Mouse (Mus musculus): Measurements from ENCODE around the gene Krt81.

Krt81 gene

DNA sequence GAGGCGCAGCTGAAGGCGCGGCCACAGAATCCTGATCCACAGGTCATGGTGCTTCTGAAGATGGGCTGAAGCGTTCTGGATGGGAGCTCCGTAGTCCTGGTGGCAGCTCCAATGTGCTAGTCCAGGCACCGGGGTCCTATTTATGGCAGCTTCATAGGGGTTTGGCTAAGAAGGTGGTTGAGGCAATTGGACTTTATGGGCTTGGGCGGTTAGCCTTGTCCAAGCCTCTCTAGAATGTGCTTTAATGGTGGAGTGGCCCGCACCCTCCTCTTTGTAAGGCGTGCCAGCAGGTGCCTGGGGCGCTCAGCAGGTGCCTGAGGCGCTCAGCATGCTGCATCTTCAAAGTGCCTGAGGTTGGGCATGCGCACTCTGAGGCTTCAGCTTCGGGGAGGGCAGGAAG is at the start of gene Krt81:
TSS of gene Krt81 (minus strand) at position 101 of the 400 bp plus-strand sequence.
- no peak for DNase-seq

DNA sequence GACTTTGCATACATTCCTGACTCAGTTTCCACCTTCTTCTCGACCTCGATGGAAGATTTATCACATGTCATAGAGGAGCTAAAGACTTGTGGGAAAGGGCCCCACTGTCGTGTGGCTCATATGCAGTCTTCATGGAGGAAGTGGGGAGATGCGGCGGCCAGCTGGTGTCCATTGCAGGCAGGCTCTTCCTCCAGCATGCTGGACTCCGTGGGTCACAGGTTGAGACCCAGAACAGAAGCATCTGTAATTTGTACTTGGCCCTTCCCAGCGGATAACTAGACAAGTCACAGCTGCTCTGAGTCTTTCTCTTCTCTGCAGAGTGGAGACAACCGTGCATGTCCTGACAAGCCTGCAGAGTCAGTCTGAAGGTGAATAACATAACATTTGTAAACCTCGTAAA is 44.7 kb upstream of the Krt81 start:
- DNase-seq: no peak

DNA sequence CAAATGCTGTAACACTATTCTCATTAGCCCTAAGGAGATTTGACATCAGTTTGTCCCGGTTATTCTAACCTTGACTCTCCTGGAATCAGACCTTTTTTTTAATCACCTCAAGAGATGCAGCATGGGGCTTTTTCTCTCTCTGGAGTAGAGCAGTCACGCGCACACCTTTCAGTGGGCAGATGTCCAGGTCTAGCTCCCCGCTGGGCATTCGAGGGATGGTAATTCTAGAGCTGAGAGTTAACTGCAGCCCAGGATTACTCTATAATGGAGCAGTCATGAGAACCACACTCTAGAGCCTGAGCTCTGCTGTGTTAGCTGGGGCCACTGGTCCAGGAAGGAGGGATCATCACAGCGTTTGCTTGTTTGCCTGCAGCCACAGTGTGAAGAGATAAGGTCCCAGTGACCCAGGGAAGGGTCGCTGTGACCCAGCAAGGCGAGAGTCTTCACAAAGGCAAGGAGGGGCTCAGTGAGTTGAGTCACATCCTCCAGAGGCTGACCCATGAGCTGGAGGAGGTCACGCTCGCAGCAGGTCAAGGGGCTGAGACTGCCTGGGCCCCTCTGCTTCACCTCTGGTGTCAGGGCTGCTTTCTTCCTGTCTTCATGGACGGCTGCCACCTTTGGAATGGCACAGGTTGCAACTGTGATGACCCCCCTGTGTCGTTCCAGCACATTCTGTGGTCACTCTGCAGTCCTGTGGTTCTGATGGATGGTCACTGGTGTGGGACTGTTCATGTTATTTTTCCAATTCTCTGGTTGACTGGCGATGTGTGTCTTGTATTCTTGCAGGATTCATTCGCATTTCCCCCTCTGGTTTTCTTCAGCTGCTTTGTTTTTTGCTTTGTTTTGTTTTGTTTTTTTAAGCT is 43.6 kb upstream of the Krt81 start:
- DNase-seq: no peak

DNA sequence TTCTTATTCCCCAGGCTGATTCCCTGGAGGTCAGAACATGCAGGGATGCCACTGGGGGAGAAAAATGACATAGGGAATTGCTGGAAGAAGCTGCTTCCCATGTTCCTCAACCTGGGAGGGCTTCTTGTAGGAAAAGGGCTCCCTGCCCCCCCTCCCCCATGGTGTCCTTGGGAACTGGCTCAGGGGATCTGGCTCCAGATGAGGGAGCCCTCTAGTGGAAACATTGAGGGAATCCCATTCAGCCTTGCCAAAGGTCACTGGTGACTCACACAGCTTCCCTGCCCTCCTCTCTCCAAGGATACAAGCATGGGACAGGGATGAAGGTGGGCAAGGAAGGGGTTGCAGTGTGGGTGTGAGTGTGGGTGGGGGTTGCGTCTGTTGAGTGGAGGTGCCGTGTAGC is 33.6 kb upstream of the Krt81 start:
- peak in 1 of 2 experiments; percentile 7 for DNase-seq

DNA sequence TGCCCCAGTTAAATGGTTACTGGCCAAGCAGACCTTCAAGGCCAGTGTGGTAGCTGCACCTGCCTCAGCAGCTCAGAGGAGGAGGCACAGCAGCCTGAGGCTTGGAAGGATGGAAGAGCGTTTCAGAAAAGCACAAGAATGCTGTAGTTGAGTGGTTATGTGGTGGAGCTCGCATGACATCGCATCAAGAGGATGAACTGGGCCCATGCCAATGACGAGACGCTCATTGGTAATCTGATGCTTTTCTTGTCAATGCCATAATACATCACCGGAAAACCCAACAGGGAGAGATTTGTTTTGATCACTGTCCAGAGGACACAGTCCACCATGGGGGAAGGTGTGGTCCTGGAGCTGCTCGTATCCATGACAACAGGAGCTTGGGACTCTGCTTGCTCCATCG is 31.7 kb upstream of the Krt81 start:
- no peak for DNase-seq

DNA sequence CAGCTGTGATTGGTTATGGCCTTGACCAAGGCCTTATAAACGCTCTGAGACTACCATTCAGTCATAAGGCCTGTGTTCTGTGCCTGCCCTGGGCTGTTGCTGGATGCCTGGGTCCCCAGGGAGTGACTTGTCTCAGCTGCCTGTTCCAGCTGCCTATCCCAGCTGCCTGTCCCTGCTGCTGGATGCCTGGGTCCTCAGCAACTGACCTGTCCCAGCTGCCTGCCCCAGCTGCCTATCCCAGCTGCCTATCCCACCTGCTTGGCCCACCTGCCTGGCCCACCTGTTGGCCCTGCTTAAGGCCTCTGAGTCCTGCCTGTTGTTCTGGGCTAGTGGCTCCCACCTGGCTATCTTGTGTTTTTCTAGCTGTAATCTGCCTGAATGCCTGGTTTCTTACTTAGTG is 30.7 kb upstream of the Krt81 start:
- no peak for DNase-seq

DNA sequence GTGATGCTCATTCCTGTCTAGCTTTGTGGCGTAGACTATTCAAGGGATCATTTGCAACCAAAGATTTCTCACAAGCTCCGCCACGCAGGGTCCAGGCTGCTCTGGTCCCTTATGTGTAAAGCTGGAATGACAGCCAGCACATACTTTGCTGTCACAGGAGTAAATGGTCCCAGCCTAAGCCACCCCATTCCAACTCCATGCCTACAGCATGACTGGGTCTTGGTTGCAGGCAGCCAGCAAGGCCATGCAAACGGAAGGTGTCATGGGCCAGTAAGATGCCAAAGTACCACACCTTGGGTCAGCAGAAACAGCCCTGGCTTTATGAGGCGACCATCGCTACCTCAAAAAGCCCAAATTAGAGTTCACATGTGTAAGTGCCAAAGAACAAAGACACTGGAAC is 30.2 kb upstream of the Krt81 start:
- DNase-seq: no peak

DNA sequence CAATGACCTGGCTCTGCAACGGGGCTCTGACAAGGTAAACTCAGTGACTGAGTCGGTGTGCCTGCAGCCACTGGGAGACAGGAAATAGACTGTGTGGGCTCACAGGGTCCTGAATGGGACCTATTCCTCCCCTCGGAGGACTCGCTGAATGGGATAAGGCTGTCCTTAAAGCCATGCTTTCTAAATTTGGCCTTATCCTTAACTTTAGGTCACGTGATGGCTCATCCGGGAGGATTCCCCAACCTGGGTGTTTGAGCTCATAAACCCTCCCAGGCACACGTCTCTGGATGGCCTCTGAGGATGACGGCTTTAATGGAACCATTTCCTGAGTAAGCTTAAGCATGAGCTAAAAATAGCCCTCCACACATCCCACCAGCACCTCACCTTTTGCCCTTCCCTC is 29.2 kb upstream of the Krt81 start:
- no peak for DNase-seq

DNA sequence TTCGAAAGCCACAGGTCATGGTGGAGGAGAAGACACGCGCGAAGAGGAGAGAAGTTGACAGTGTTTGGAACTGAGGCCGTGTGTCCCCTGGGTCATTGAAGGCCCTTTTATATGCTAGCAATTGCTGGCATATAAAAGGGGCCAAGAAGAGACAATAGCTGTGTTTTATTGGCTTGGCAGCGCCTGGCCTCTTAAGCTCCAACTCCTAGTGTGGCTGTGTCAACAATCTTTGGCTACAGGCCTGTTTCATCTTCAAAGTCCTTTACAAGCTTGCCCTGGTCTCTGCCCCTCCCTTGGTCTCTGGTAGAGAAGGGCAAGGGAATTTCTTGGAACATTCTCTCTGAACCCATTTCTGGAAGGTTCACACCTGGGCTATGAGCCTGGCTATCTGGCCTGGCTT is 27.9 kb upstream of the Krt81 start, which contains the start of gene Krt83:
TSS of gene Krt83 (minus strand) at position 82 of the 400 bp plus-strand sequence.
- no peak for DNase-seq

DNA sequence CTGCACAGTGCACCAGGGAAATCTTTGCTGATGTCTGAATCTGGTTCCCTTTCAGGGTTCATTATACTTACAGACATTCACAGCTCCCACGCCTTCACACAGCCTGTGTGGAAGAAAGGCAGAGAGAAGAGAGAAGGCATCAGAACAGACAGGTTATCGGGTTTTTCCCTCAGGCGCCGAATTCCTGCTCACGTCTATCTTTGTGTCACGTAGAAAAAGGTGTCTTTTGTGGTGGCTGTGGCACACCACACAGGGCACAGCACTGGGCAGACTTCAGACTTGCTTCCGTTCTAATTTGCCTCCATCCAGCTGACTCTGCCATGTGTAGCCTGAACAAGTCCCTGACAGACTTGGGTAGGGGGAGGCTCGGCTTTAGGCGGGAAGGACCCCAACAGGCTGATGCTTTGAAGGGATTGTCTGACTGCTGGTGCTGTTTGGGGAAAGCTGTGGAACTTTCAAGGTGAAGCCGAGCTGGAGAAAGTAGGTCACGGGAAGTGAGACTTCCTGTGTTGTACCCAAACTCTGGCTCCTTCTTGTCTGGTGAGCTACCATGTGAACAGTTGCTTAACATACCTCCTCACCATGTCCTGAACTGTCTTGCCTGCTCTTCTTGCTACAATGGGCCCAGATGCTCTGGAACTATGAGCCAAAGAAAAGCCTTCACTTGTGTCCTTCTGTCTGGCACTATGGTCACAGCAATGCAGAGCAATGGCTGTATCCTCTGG is 22.5 kb upstream of the Krt81 start:
- DNase-seq: no peak

DNA sequence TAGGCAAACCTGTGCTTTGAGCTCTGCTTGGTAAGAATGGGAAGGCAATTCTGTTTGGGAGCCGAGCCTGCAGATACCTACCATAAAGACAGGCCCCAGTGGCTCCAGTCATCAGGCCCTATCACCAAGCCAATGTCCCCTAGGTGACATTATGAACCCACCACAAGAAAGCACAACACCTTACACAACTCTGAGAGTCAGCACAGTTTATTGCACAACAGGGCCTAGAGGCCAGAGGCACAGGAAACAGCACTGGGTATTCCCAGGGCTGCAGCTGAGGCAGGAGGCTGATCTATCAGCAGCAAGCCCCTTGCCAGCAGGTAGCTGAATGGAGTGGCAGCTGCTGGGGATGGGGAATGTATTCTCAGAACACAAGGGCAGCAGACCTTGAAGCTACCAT is 21.4 kb upstream of the Krt81 start:
- no peak for DNase-seq

DNA sequence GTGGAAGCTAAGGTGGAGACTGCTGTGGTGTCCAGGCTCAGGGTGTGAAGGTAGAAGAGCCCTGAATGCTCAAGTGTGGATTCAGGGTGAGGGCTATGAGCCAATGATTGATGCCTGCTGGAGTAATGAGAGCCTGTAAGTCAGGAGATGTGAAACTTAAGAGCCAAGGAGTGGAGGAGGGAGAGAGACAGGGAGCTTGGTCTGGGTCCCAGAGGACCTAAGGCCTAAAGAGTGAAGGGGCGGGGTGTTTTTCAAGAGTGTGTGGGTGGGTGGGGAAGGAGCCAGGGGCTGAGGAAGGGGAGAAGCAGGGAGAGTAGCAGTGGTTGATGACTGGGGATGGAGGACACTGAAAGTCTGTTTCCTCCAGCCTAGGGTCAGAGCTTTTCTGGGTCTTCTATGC is 20.1 kb upstream of the Krt81 start:
- no peak for DNase-seq

DNA sequence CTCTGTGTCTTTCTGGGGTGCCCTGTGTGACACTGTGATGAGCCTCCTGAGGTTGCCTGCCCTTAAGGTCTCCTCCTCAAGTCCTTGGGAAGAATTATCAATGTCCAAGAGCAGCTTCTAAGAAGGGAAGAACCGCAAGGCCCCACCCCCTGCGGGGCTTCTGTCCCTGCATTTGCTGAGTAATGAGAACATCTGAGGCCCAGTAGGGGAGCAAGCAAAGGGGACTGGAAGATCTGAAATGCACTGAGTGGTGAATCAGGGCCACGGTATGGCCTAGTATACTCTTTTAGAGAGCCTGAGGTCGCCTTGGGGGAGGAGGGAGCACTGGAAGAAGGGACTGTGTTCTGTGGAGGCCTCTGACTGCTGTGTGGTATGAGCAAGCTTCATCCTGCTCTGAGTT is 18.5 kb upstream of the Krt81 start:
- DNase-seq: no peak

DNA sequence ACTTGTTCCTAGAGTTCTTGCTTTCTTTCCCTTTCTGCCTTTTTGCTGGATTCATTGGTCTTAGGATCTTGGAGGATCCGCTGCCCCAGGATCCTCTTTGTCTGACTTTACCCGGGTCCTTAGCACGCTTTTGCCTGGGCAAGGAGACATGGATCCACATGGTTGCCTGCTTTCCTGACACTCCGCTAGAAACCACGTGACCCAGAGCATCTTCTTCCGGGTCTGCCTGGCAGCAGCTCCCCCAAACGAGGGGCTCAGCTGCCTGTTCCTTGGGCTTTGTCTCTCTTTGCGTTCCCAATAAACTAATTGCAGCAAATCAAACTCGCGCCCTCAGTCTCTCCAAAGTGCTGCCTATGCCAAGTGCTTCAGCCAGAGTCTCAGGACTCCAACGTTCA is 16.1 kb upstream of the Krt81 start:
- no peak for DNase-seq

DNA sequence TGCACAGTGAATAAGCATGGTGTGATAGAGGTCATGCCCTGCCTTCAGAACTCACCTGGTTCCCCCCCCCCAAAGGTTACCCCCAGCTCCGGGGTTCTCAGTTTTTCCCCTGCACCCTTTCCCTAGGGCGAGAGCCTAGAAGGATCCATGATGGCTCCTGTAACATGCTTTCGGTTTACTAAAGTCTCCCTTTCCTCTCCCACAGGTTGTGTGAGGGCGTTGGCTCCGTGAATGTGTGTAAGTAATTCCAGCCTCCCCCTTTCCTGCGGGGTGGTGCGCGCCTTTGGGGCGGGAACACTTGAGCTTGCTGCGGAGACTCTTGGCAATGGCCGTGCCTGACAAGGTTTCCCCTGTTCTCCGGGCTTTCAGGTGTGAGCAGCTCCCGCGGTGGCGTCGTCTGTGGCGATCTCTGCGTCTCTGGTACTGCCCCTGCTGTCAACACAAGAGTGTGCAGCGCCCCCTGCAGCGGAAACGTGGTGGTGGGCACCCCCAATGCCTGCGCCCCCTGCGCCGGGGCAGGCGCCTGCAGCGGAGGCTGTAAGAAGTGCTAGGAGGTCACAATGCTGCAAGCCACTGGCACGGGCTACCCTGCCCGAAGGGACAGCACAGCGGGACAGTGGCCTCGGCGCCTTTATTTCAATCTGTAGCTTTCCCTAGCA is 15.6 kb upstream of the Krt81 start:
- peak; percentile 20 to 35 for DNase-seq

DNA sequence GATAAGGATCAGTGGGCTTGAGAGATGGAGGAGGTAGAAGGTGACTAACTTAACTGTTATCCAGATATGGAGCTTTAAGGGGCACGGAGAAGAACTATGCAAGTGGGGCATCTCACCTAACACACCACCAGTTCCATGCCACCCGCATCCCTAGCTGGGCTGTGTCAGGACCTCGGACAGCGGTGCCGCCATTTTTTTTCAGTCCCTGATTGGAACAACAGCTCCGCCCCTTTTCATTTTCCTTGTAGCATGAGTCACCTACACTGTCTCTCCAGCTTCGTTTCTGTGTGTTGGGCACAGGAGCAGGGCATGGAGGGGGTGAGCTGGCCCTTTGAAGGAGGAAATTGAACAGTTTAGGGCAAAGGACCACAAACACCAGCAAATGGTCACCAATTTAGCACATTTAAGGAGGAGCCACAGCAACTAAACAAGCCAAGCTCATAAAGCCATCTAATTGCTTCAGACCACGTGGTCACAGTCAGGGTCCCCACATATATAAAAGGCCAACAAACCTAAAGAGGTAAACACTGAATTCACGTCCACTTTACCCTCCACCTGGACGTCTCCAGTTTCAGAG is 9.5 kb upstream of the Krt81 start, which contains the start of gene Krt86:
TSS of gene Krt86 (plus strand) at position 527 of the 577 bp plus-strand sequence.
- no peak for DNase-seq

DNA sequence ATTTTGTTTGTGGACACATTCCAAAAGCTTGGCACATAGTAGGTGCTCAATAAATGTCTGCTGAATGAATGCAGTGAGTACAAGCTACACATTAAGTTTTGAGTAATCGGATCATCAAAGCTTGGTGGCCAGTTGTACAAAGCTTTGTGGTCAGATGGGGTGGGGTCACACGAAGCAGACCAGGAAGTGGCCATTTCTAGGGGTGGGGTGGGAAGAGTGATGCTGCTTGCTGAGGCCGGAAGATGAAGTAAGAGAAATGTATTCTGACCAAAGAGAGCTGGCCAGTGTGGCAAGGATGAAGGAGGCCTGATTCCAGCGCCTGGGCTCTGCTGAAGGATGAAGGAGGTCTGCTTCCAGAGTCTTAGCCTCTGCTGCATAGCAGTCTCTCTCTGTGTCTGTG is 5.5 kb upstream of the Krt81 start:
- DNase-seq: no peak

DNA sequence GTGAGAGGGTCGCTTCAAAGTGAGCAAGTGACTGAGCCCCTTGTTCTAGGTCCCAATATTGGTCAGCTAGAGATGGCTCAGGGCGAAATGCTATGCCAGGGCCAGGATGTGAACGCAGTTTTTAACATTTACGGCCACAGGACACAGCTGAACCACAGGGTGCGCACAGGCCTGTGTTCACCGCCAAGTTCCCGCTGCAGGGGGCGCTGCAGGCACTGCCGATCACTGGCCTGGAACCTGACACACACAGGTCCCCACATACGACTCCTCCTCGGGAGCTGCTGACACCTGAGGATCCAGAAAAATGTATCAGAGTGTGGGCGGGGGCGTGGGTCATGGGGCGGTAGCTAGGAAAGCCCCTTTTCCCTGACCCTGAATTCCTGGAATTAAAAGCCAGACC is 4.3 kb downstream of the Krt81 start:
- no peak for DNase-seq

DNA sequence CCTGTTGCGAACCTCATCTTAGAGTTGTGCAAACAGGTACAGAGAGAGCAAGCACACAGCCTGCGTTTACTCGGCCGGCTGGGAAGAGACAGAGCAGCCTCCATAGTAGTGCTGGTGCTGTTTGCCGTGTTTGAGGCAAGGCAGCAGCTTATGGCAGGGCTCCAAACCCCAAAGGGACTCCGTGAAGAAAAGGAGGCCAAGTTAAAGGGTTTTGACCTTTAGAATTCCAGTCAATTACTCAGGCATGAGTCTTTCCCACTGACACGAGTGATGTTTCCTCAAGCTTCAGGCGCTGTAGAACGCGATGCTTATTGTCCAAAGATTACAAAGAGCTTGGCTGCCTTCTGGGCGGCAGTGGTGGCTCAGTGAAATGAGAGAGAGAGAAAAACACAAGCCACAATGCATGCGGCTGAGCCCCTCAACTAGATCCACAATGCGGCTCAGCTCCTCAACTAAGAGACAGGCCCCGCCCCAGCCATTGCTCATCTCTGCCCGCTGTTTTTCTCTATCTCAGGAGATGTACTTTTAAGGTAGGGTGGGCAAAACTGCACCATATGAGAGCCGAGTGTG is 5.1 kb downstream of the Krt81 start:
- no peak for DNase-seq

DNA sequence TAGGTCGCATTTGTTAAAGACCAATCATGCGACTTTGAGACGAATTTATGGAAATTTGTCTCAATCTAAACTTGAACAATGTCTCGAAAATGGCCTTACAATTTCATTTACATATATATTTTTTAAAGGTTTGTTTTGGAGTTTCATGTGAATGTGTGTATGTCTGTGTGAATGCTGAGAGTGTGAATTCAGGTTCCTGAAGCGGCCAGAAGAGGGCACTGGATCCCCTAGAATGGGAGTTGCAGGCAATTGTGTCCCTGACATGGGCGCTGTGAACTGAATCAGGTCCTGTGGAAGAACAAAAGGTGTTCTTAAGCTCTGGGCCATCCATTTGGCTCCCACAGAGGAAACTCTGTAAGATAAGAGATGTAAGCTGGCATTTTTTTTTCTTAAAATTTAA is 7.7 kb downstream of the Krt81 start:
- DNase-seq: no peak

DNA sequence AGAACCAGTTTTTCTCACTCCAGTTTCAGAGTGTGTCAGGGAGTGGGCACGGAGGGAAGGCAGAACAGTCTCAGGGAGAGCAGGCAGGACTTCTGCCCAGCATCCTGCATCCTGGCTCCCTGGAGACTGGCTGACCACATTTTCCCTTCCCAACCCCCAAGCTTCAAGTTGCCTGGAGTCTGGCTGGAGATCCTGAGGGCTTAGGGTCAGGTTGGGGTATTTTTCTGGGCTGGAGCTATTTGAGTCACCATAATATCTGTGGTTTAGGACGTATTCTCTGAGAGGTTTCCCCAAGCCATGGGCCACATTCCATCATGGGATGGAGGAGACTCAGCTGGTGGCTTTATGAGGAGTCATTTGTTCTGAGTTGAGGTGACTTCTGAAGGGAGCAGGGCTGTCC is 8.3 kb downstream of the Krt81 start:
- DNase-seq: no peak

DNA sequence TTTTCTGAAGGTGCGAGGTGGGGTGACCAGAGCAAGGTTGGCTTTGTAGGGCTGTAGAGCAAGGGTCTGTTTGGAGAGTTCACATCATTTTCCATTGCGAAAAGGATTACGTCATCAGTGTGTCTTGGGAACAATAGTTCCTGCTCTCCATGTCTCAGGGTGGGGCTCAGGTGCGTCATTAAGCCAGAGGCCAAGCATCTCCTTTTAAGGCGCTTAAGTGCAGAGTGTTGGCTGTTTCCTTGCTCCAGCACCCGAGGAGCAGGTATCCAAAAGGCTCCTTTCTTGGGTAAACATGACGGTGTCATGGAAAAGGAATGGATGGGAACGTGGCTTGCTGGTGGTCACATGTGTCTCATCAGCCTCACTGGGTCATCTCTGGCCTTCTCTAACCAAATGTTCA is 8.8 kb downstream of the Krt81 start:
- DNase-seq: no peak

Data from cerebellum, adult 18-20 months (tissue).